Mouse (Mus musculus) small intestine, adult 2 months (tissue): Measurements from ENCODE around the gene Aplnr.

ENCODE experiments used
- CTCF ChIP-seq: fragments of 200-500 bp; IDR thresholded peaks from 2 replicates; pipeline ENCODE4 v1.5.1; 2012; ENCODE audit warnings: low read depth, mild to moderate bottlenecking, control low read depth, inconsistent platforms, low read length, moderate library complexity, mixed read lengths; ENCODE audit not compliant: insufficient replicate concordance, insufficient read length; ENCODE audit errors: extremely low read depth
- POLR2A ChIP-seq: fragments of 200-500 bp; IDR thresholded peaks from 2 replicates; pipeline ENCODE4 v1.6.1; 2012; ENCODE audit warnings: low read depth, mild to moderate bottlenecking, control low read depth, inconsistent platforms, low read length, moderate library complexity

DNA sequence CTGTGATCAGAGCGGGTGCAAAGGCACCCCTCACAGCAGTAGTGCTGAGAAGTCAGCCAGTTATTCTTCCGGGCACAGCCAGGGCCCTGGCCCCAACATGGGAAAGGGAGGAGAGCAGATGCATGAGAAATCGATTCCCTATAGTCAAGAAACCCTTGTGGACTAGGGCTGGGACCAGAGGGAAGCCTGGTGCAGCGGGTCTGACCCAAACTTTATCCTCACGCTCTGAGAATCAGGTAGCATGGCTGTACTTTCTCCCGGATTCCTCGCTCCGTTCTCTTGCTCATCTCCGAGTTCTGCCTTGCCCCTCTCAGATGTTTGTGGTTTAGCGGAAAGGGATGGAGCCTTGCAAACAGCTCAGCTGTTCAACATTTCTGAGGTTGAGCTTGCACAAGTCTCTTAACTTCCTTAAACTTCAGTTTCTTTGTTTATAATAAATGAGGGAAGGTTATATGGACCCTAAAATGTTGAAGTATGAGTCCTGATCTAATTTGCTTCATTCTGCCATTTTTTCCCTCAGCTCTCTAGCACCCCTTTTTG, 1.6 kb downstream of the Aplnr start:
- TF ChIP-seq CTCF = no peak
- TF ChIP-seq POLR2A = no peak
